Mouse (Mus musculus) hindbrain, embryonic 14.5 days (tissue): ENCODE data around the gene Bod1l. TPM values are rescaled to one million over a fixed set of nuclear protein-coding genes. Genes with fewer than 3 reads are reported as not detected.

Experiments used
- ATAC-seq: fragments of 200-750 bp; cut with Nextera tagmentation; 2 replicates; pipeline ENCODE4 v1.8.0; 2017; ENCODE audit warnings: moderate number of reproducible peaks, mild to moderate bottlenecking, moderate TSS enrichment, moderate library complexity; ENCODE audit not compliant: low FRiP score
- DNase-seq: peaks from one replicate; pipeline ENCODE4 v3.0.0-alpha.2; 2015; ENCODE audit warnings: low spot score
- H3K27ac ChIP-seq: fragments of 300-500 bp; sonication (generic); 2 replicates; pipeline ENCODE4 v1.5.1; 2014; ENCODE audit warnings: mild to moderate bottlenecking, moderate library complexity
- H3K27me3 ChIP-seq: fragments of 300-500 bp; sonication (generic); 2 replicates; pipeline ENCODE4 v1.6.1; 2014; ENCODE audit warnings: mild to moderate bottlenecking, low read length, mixed read lengths; ENCODE audit not compliant: control insufficient read depth, insufficient read depth
- H3K36me3 ChIP-seq: fragments of 300-500 bp; sonication (generic); replicated peaks from 2 replicates; pipeline ENCODE4 v1.6.1; 2014; ENCODE audit not compliant: control insufficient read depth, insufficient read depth
- H3K4me1 ChIP-seq: fragments of 300-500 bp; sonication (generic); replicated peaks from 2 replicates; pipeline ENCODE4 v1.6.1; 2014; ENCODE audit warnings: antibody characterized with exemption, low read length, mixed read lengths; ENCODE audit not compliant: control insufficient read depth, insufficient read depth
- H3K4me2 ChIP-seq: fragments of 300-500 bp; sonication (generic); replicated peaks from 2 replicates; pipeline ENCODE4 v1.6.1; 2014; ENCODE audit warnings: mild to moderate bottlenecking, moderate library complexity
- H3K4me3 ChIP-seq: fragments of 300-500 bp; sonication (generic); replicated peaks from 2 replicates; pipeline ENCODE4 v1.5.1; 2014; ENCODE audit warnings: mild to moderate bottlenecking, low read length
- H3K9ac ChIP-seq: fragments of 300-500 bp; sonication (generic); 2 replicates; pipeline ENCODE4 v1.6.1; 2014
- H3K9me3 ChIP-seq: fragments of 300-500 bp; sonication (generic); 2 replicates; pipeline ENCODE4 v1.6.1; 2016; ENCODE audit warnings: low read length; ENCODE audit not compliant: control insufficient read depth
- WGBS: fragments of 180-500 bp; shearing (Covaris S2); extraction: QIAGEN DNeasy Blood & Tissue Kit; methylation state at CpG from one replicate; pipeline ENCODE4 v1.1.7; 2014; 5-methylcytosine and 5-hydroxymethylcytosine counted together
- polyA plus RNA-seq: library from polyadenylated mRNA; unstranded; fragments of >200 nt; fragmentation: Nextera tagmentation; extraction: Ambion mirVana; gene quantifications from 2 replicates; pipeline ENCODE4 v1.2.1, GENCODE M21; 2014

The Bod1l gene
- polyA plus RNA-seq, 1 experiment from 2014 or later: 30.7 TPM

GRCm38 (mm10) chr5:41807383-41807782, 36.7 kb downstream of the Bod1l start:
- WGBS: 90% methylated on average over 2 of the region's 2 CpGs
- Histone ChIP-seq H3K4me3 (no peak overlapping the region), H3K27me3 (no peaks in the 10 kb centered on the region), H3K9me3 (no peaks in the 10 kb centered on the region), H3K9ac (no peak overlapping the region), H3K36me3 (peaks cover 87% of the 10 kb centered on the region), H3K4me1 (no peaks in the 10 kb centered on the region), H3K27ac (no peak overlapping the region), H3K4me2 (no peak overlapping the region)
- no peak for ATAC-seq
- DNase-seq: no peak

GRCm38 (mm10) chr5:41806176-41806575, 37.9 kb downstream of the Bod1l start:
- ATAC-seq: no peak
- H3K36me3 ChIP-seq: peaks cover 75% of the 10 kb centered on the region

GRCm38 (mm10) chr5:41805085-41805484, 39.0 kb downstream of the Bod1l start:
- H3K4me3 ChIP-seq: no peak overlapping the region
- ATAC-seq (no peak), DNase-seq (no peak)
- no peaks in the 10 kb centered on the region for H3K9me3 ChIP-seq
- H3K9ac ChIP-seq: no peak overlapping the region
- no peaks in the 10 kb centered on the region for H3K27me3 ChIP-seq
- 93% methylated on average over 2 of the region's 2 CpGs for WGBS
- no peak overlapping the region for H3K27ac ChIP-seq
- H3K4me1 ChIP-seq: no peaks in the 10 kb centered on the region
- no peak overlapping the region for H3K4me2 ChIP-seq
- peaks cover 76% of the 10 kb centered on the region for H3K36me3 ChIP-seq

More at GRCm38 (mm10) chr5:41806176-41806575, 37.9 kb downstream of the Bod1l start:
- Histone ChIP-seq H3K9ac (no peak overlapping the region), H3K27ac (no peak overlapping the region), H3K4me1 (no peaks in the 10 kb centered on the region), H3K9me3 (no peaks in the 10 kb centered on the region), H3K4me3 (no peak overlapping the region), H3K27me3 (no peaks in the 10 kb centered on the region), H3K4me2 (no peak overlapping the region)
- DNase-seq: no peak
- 94% methylated on average over 5 of the region's 5 CpGs for WGBS

- Histone ChIP-seq H3K4me3 (no peak overlapping the region), H3K9ac (no peak overlapping the region), H3K27ac (no peak overlapping the region), H3K27me3 (no peaks in the 10 kb centered on the region), H3K4me1 (no peaks in the 10 kb centered on the region), H3K36me3 (peaks cover 76% of the 10 kb centered on the region), H3K9me3 (no peaks in the 10 kb centered on the region), H3K4me2 (no peak overlapping the region)
- ATAC-seq (no peak), DNase-seq (no peak)
- WGBS: 98% methylated on average over 2 of the region's 2 CpGs
Observed at GRCm38 (mm10) chr5:41804643-41805042, 39.5 kb downstream of the Bod1l start.

- no peaks in the 10 kb centered on the region for H3K9me3 ChIP-seq
- peaks cover 71% of the 10 kb centered on the region for H3K36me3 ChIP-seq
- no peaks in the 10 kb centered on the region for H3K4me1 ChIP-seq
- no peaks in the 10 kb centered on the region for H3K27me3 ChIP-seq
- H3K4me3 ChIP-seq: no peak overlapping the region
- no peak overlapping the region for H3K4me2 ChIP-seq
- ATAC-seq: no peak
- 94% methylated on average over 2 of the region's 2 CpGs for WGBS
- H3K9ac ChIP-seq: no peak overlapping the region
- DNase-seq: no peak
- H3K27ac ChIP-seq: no peak overlapping the region
Observed at GRCm38 (mm10) chr5:41801622-41802021, 42.5 kb downstream of the Bod1l start.

GRCm38 (mm10) chr5:41794434-41794833, 49.7 kb downstream of the Bod1l start:
- Histone ChIP-seq H3K27me3 (no peaks in the 10 kb centered on the region), H3K4me3 (no peak overlapping the region), H3K4me1 (no peaks in the 10 kb centered on the region), H3K9ac (no peak overlapping the region), H3K36me3 (peaks cover 84% of the 10 kb centered on the region), H3K4me2 (no peak overlapping the region), H3K27ac (no peak overlapping the region), H3K9me3 (no peaks in the 10 kb centered on the region)
- no peak for DNase-seq
- no peak for ATAC-seq

GRCm38 (mm10) chr5:41790517-41790916, 53.6 kb downstream of the Bod1l start:
- peaks cover 88% of the 10 kb centered on the region for H3K36me3 ChIP-seq
- no peaks in the 10 kb centered on the region for H3K27me3 ChIP-seq
- ATAC-seq (no peak), DNase-seq (no peak)
- no peaks in the 10 kb centered on the region for H3K9me3 ChIP-seq
- H3K4me3 ChIP-seq: no peak overlapping the region
- no peak overlapping the region for H3K4me2 ChIP-seq
- WGBS: 95% methylated on average over 2 of the region's 2 CpGs
- H3K27ac ChIP-seq: no peak overlapping the region
- H3K9ac ChIP-seq: no peak overlapping the region
- no peaks in the 10 kb centered on the region for H3K4me1 ChIP-seq

GRCm38 (mm10) chr5:41788877-41789276, 55.2 kb downstream of the Bod1l start:
- H3K4me3 ChIP-seq: no peak overlapping the region
- no peaks in the 10 kb centered on the region for H3K9me3 ChIP-seq
- 82% methylated on average over 6 of the region's 6 CpGs for WGBS
- H3K27me3 ChIP-seq: no peaks in the 10 kb centered on the region
- no peak overlapping the region for H3K9ac ChIP-seq
- H3K4me1 ChIP-seq: no peaks in the 10 kb centered on the region
- no peak overlapping the region for H3K4me2 ChIP-seq
- DNase-seq: no peak
- H3K27ac ChIP-seq: no peak overlapping the region
- H3K36me3 ChIP-seq: peaks cover 78% of the 10 kb centered on the region
- ATAC-seq: no peak

GRCm38 (mm10) chr5:41781890-41782289, 62.2 kb downstream of the Bod1l start:
- Histone ChIP-seq H3K36me3 (peaks cover 18% of the 10 kb centered on the region), H3K27ac (no peak overlapping the region), H3K9me3 (no peaks in the 10 kb centered on the region), H3K4me2 (no peak overlapping the region), H3K4me3 (no peak overlapping the region), H3K4me1 (no peaks in the 10 kb centered on the region), H3K9ac (no peak overlapping the region), H3K27me3 (no peaks in the 10 kb centered on the region)
- ATAC-seq (peak; percentile 37; the same call in 1 of the 2 replicates), DNase-seq (no peak)
- WGBS: 95% methylated on average over 5 of the region's 5 CpGs

GRCm38 (mm10) chr5:41780026-41780425, 64.1 kb downstream of the Bod1l start:
- no peak overlapping the region for H3K27ac ChIP-seq
- no peak for ATAC-seq

More at GRCm38 (mm10) chr5:41780026-41780425, 64.1 kb downstream of the Bod1l start:
- 86% methylated on average over 3 of the region's 3 CpGs for WGBS
- no peak overlapping the region for H3K4me2 ChIP-seq
- H3K4me3 ChIP-seq: no peak overlapping the region
- H3K36me3 ChIP-seq: no peaks in the 10 kb centered on the region
- no peak overlapping the region for H3K9ac ChIP-seq
- no peaks in the 10 kb centered on the region for H3K27me3 ChIP-seq
- H3K9me3 ChIP-seq: no peaks in the 10 kb centered on the region
- no peaks in the 10 kb centered on the region for H3K4me1 ChIP-seq
- DNase-seq: no peak
